Mouse (Mus musculus) kidney, postnatal 4 days (tissue): ENCODE measurements around the gene Cyp2j6.
A peak's percentile ranks its signal among the peaks of the same experiment; 100 is the strongest.
"Not testable (repeated sequence)": the region's sequence is repeated elsewhere in the genome, so short reads cannot be mapped to it uniquely, and the experiment has no call there.

Experiments
- DNase-seq, 2 experiments: peaks; one replicate each; pipeline ENCODE4 v3.0.0; 2021; ENCODE audit warnings: mixed read lengths in 2 of 2

Gene Cyp2j6

GRCm38 (mm10) chr4:96553133-96553819 lies at the start of gene Cyp2j6:
Gene Cyp2j6, minus strand, starts transcription at chr4:96553661.
- peak; percentile 48 to 67 for DNase-seq

- peak; percentile 62 to 72 for DNase-seq
Measured at GRCm38 (mm10) chr4:96591791-96592150, 38.3 kb upstream of the Cyp2j6 start.

GRCm38 (mm10) chr4:96590911-96591790 lies 37.7 kb upstream of the Cyp2j6 start, which contains the start of gene Cyp2j9:
Gene Cyp2j9, minus strand, starts transcription at chr4:96591578.
- DNase-seq, result peak; percentile 75 to 83

GRCm38 (mm10) chr4:96581425-96582088 lies 28.1 kb upstream of the Cyp2j6 start:
- DNase-seq, result no peak

- DNase-seq, result not testable (repeated sequence)
Measured at GRCm38 (mm10) chr4:96580351-96580750, 26.9 kb upstream of the Cyp2j6 start.

- no peak for DNase-seq
Measured at GRCm38 (mm10) chr4:96569442-96569841, 16.0 kb upstream of the Cyp2j6 start.

GRCm38 (mm10) chr4:96567988-96568387 lies 14.5 kb upstream of the Cyp2j6 start:
- DNase-seq, result no peak

- no peak for DNase-seq
Measured at GRCm38 (mm10) chr4:96565808-96566207, 12.3 kb upstream of the Cyp2j6 start.

- no peak for DNase-seq
Measured at GRCm38 (mm10) chr4:96560464-96560863, 7.0 kb upstream of the Cyp2j6 start.

- DNase-seq, result no peak
Measured at GRCm38 (mm10) chr4:96559781-96560180, 6.3 kb upstream of the Cyp2j6 start.

- no peak for DNase-seq
Measured at GRCm38 (mm10) chr4:96551619-96552018, 1.8 kb downstream of the Cyp2j6 start.

- no peak for DNase-seq
Measured at GRCm38 (mm10) chr4:96545976-96546375, 7.5 kb downstream of the Cyp2j6 start.

GRCm38 (mm10) chr4:96525772-96526171 lies 27.7 kb downstream of the Cyp2j6 start:
- peak; percentile 7 to 12 for DNase-seq

- no peak for DNase-seq
Measured at GRCm38 (mm10) chr4:96522256-96522655, 31.2 kb downstream of the Cyp2j6 start.

GRCm38 (mm10) chr4:96510083-96510482 lies 43.4 kb downstream of the Cyp2j6 start:
- no peak for DNase-seq

- DNase-seq, result no peak
Measured at GRCm38 (mm10) chr4:96507286-96507685, 46.2 kb downstream of the Cyp2j6 start, which contains the start of gene Cyp2j8. Gene Cyp2j8, minus strand, starts transcription at chr4:96507386.
